Mouse (Mus musculus) lung, postnatal 10 days (tissue): ENCODE data around the gene Dnajc11.
A peak's percentile ranks its signal among the peaks of the same experiment; 100 is the strongest.

Experiments
- DNase-seq: peaks from one replicate; pipeline ENCODE4 v3.0.0; 2021

The Dnajc11 gene

DNA sequence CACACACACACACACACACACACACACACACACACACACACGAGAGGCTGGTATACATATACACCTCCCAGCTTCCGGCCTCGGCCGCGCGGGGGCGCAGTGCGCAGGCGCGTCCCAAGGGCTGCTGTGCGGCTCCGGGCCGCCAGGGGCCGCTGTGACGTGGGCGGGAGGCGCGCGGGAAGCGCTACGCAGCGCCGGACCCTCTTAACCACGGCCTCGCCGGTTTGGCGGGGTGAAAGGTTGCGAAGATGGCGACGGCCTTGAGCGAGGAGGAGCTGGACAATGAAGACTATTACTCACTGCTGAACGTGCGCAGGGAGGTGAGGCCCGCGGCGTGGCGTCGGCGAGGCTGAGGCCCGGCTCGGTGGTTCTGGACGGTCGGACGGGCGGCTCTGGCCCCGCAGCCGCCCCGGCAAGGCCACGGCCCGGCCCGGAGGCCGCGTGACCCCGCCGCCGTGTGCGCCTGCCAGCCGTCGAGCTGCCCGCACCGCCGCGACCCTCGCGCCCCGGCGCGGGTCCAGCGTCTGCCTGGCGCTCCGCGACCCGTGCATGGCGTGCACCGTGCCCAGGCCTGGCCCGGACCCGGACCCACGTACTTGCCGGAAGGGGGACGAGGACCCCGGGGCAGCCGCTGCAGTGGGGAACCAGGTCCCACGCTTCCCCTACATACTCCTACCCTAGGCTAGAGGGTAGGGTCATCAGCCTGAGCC is at the start of gene Dnajc11:
Gene Dnajc11 (plus strand): TSS at position 187 of the 710 bp plus-strand sequence.
- DNase-seq, result peak; percentile 94

DNA sequence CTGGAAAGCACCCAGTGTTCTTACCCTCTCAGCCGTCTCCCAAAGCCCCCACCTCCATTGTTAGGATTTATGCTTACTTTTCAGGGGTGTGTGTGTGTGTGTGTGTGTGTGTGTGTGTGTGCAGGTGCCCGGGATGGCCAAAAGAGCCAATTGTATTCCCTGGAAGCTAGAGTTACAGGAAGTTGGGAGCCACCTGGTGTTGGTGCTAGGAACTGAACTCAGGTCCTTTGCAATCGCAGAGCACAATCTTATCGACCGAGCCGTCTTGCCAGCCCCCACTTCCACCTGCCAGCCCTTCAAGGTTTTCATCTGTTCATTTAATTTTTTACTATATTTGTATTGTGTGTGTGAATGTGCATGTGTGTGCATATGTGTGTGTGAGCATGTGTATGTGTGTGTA is 40.2 kb upstream of the Dnajc11 start:
- peak; percentile 12 for DNase-seq

DNA sequence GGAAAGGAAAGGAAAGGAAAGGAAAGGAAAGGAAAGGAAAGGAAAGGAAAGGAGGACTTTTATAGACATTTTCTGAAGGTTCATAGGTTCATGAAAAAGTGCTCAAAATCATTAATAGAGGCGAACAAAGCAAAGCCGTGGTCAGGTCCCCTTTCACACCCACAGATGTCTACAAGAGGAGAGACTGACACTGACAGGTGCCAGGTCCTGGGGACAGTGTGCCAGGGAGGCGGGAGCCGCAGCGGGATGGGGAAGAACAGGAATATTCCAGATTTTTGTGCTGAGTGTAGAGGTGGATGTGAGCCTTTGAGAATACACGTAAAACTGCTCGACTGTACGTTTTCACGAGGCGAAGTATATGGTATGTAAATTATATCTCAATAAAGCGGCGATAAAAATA is 38.6 kb upstream of the Dnajc11 start:
- DNase-seq, result no peak

DNA sequence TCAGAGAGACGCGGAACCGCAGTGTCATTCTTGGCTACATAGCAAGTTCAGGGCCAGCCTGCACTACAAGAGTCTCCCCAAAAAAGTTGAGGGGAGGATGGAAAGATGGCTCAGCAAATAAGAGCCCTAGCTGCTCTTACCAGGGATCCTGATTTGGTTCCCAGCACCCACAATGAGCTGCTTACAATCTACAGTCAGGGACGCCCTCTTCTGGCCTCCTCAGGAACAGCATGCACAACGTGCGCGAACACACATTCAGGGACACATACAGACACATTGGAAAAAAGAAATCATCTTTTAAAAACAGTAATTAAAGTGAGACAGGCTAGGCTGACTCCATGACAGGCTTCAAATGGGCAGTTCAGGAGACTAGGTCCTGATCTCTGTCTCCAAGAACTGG is 37.9 kb upstream of the Dnajc11 start:
- no peak for DNase-seq

DNA sequence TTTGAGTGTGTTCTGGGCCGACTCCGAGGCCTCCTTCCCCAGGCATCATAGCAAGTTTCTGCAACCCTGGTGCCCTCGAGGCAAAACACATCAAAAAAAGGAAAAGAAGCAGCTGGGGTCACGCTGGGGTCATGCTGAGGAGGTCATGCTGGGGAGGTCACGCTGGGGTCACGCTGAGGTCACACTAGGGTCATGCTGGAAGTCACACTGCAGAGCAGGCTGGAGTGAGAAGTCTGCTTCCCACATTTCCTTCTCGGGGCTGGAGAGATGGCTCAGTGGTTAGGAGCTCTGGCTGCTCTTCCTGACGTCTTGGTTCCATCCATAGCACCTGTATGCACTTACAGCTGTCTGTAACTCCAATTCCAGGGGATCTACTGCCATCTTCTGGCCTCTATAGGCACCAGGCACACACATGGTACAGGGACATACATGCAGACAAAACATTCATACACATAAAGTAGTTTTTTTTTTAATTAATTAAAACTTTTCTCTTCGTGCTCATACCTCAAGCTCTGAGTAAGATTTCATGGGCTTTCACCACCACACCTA is 36.3 kb upstream of the Dnajc11 start:
- no peak for DNase-seq

DNA sequence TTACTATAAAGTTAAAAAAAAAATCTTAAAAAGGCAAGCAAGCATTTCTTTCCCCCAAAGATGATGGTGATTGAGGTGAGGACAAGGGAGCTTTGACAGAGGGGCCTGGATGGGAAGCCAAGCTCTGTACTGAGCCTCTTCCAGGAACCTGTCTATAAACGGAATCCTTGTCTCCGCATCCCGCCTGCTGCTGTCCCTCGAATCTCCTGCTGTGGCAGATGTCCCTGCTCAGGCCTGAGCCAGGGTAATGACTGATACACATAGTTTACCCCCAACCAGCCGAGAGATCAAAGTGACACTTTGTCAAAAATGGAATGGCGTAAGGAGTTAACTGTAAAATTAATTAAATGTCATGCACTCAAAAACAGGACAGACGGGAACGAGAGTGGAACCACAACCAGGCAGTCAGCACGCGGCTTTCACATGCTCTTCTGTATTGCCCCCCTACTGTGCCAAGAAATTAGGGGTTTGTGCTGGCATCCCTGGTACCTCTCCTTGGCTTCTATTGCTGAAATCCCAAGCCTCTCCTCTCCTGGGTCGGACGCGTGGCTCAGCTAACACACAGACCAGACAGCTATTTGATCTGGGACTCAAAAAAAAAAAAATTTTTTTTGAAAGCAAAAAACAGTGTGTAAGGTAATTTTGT is 34.8 kb upstream of the Dnajc11 start:
- peak; percentile 15 for DNase-seq

DNA sequence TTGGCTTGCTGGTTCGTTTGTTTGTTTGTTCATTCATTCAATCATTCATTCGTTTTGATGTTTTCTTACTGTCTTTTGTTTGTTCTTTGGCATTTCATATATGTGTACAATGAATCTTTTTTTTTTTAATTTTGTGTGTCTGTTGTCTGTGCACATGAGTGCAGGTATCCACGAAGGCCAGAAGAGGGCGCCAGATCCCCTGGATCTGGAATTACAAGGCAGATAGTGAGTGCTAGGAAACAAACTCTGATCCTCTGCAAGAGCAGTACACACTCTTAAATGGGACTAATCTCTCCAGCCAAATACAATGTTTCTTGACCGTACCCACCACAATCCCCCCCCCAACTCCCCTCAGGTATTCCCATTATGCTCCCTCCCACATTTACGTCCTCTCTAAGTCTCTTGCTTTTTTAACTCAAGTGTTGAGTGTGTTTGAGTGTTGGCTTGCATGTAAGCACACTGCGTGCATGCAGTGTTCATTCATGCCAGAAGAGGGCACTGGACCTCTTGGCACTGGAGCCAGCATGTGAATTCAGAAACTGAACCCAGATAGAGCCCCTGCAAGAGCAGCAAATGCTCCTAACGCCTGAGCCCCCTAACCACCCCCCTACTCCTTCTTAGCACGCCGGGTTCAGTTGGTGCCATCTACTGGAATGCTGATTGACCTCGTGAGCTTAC is 33.6 kb upstream of the Dnajc11 start:
- no peak for DNase-seq

DNA sequence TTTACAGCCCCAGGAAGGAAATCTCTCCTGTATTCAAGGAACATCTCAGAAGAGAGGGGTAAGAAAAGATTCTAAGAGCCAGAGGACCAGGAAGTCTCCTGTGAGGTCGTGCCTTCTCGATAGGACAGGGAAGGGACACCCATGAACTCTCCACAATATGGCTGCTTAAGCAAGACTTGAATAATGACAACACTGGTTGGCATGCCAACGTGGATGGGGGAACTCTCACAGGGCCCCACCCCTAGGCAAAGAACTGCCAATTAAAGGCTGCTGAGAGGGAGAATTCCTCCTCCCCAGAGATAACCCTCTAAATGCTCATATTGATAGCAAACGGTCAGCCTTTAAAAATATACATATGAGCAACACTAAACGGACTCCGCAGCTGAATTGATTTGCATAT is 32.8 kb upstream of the Dnajc11 start:
- no peak for DNase-seq

DNA sequence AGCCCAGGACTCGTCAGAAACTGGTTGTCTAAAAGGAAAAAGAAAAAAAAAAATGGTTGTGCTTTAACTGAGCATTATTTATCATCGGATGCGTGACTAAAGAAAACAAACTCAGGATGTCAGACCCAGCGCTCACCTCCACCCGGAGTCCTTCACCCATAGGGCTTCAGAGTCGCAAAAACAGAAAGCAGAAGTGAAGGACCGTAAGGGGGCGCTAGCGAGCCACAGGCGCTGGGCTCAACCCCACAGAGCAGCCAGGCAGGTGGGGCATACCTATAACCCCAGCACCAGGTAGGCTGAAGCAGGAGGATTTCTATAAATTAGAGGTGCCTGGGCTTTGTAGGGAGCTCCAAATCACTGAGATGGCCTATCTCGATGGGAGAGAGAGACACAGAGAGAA is 32.1 kb upstream of the Dnajc11 start:
- DNase-seq, result peak; percentile 16

DNA sequence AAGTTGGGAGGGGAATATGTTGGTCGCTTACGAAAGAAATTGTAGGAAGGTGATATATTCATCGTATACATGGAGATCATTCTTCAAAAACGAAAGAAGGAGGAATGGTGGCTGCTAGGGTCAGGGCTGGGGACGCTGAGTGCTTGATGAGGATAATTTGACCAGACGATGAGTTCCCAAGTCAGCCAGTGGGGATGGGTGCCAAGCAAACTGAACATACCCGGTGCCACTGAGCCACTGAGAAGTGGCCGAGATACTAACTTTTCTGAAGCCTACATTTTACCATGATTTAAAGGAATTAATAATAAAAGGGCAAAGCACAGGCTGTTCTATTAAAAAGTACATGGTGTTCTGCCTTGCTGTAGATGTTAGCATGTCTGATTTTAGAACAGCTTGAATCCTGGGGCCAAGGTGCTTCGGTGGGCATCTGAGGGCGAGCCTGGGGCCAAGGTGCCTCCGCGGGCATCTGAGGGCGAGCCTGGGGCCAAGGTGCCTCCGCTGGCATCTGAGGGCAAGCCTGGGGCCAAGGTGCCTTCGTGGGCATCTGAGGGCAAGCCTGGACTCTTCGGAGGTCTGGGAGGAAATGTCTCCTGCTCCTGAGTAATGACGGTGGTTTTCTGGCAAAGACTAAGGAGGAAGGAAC is 31.3 kb upstream of the Dnajc11 start:
- no peak for DNase-seq

DNA sequence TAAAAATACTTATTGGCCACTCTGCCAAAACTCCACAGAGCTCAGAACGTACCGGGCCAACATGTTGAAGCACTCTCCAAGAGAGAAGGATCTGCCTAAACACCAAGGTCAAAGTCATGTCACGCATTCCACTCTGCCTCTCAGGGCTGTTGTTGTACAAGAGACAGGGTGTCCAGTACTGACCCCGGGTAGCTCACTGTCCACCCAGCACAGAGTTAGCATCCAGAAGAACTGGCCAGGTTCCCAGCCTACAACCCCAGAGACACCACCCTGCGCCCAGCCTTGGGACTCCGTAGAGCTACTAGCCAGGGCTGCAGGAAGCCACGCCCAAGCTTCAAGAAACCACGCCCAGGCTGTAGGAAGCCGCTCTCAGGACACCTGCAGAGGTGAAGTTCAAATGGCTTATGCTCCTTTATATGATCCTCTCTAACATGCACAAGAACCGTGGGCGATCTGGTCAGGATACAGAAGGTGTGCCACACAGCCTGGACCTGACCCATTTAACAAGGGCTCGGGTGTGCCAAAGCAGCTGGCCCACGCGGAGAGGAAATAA is 30.7 kb upstream of the Dnajc11 start:
- DNase-seq, result peak; percentile 75

DNA sequence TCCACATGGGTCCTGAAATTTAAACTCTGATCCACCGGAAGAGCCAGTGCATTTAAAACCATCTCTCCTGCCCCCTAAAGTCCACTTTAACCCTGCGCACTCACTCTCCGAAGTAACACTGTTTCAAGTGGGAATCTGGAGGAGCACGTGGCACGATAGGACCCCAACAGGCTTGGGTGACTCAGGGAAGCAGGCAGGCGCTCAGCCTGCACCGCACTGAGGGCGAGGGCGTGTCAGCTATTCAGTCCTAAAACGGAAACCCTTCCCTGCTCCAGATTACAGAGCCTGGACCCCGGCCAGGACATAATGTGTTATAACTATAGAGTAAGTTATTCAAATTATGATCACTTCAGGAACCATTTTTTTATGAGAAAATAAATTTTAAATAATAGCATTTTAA is 29.4 kb upstream of the Dnajc11 start:
- peak; percentile 66 for DNase-seq

DNA sequence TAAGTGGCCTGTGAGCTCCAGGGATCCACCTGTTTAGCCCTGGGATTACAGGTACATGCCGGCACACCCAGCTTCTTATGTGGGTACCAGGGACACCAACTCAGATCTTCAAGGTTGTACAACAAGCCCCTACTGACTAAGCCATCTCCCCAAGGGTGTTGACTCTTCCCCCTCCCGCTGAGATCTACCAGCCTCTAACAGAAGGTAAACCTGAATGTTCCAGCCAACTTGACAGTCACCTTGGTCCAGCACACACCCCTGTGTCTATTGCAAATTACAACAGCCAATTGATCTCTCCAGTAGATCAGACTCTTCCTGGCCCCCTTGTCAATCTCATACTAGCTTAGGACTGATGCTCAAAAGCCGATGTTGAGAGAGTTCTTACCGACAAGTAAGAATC is 27.9 kb upstream of the Dnajc11 start:
- no peak for DNase-seq

DNA sequence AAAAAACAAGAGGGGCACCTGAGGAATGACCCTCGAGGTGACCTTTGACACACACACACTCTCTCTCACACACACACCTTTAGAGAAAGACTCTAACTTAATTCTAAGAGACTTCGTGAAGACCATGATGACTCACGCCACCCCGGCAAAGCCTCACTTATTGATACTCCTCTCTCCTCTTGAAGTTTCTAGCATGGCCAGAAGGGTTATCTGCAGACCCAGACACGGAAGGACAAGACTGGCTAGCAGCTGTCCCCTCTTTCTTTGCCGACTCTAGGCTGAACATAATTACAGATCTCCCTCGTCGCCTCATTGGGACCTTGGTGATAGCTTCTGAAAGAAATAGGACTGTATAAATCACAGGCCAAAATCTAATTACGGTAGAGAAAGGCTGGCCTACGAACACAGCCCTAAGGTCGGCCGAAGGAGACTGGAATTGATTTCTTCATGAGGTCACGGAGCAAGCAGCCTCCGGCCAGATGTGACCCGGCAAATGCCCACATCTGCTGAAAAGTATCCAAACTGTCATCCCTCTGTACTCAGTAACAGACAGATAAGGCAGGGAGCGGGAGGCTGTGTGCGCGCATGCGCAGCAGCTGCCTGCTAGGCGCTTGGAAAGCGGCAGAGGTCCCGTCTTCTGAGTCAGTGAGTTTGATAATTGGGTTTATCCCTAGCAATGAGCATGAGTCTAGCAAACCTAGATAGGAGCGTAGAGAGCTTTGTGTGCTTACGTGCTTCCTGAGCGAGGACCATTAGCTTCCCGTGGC is 25.7 kb upstream of the Dnajc11 start:
- DNase-seq, result no peak

DNA sequence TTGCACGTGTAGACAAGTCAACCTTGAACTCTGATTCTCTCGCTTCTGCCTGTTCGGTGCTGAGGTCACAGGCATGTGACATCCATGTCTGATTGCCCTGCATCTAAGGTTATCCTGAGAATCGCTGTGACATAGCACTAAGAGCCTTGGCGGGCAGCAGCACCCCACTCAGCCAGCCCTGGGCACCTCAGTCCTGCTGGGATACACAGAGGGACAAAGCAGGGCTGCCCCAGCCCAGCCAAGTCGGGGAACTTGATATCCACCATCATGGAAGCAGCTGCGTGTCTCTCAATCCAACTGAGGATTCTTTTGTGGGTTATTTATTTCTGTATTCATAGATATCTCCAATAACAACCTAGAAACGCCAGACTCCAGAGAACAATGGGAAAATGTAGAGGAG is 24.7 kb upstream of the Dnajc11 start:
- no peak for DNase-seq

DNA sequence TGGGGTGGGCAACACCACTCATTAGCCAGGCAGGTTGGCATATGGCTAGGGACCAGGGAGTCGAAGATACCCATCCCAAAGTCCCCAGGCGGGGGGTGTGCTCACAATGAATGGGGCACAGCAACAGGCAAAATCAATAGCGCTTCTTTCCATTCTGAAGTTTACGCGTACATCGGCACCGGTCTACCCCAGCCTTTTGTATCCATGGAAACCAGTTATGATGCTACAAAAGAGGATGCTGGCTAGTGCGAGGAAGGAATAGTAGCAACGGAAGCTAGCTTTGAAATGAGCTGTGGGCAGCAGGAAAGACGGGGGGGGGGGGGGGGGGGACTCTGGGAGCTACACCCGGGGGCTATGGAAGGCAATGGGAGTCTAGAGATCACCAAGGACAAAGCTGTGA is 17.2 kb upstream of the Dnajc11 start:
- DNase-seq, result no peak

DNA sequence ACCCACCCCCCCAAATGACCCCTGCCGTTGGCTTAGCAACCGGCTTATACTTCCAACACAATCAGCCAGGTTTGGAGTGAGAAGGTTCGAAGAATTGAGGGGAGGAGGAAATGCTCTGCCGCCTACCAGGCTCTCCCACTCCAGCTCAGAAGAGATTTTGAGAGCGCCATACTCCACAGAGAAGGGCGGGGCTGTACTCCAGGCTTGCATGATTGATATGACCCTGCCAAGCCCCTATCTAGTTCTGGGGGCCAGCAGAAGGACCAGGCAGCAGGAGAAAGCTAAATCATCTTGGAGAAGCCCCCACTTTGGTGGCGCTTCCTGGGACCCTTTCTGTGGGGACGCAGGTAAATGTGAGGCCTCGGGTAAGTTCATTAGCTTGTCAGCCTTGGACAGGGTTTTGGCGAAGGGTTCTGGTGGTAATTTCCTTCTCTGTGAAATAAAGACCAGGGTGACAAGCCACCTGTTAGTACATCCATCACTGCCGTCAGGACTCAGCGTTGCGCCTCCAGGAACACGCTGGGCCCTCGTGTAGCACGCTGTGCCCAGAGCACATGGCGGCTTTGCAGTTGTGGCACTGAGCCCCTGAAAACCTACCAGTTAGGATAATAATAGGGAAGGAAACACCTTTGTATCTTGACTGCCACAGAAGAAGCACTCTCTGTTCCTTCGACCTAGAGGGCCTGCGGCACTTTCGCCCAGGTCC is 14.2 kb upstream of the Dnajc11 start:
- DNase-seq, result no peak

DNA sequence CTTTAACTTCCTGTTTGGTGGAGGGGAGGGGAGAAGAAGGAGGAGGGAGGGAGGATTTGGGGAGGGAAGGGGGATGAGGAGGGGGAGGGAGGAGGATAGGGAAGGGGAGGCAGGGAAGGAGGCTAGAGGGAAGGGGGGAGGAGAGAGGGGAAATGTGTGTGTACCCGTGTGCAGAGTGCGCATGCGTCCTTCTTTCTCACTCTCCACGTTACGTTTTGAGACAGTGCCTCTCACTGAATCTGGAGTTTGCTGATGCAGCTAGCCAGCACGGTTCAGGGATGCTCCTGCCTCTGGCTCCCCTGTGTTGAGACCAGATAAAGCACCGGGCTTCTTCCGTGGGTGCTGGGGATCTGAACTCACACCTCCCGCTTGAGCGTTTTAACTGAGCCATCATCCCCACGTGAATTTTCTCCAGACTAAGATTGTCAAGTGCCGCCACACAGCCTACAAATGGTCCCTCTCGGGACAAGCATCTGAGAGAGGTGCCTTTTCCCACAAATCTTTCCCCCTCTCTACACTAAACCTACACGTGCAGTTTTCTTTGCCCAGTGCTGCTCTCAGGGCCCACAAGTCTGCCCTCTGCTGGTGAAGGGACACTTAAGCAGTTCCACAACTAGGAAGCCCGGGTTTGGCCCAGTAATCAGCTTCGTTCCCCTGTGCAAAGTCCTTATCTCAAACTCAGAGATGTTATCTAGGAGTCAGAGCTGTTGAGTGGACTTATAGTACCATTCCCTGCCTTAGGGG is 13.4 kb upstream of the Dnajc11 start:
- peak; percentile 73 for DNase-seq

DNA sequence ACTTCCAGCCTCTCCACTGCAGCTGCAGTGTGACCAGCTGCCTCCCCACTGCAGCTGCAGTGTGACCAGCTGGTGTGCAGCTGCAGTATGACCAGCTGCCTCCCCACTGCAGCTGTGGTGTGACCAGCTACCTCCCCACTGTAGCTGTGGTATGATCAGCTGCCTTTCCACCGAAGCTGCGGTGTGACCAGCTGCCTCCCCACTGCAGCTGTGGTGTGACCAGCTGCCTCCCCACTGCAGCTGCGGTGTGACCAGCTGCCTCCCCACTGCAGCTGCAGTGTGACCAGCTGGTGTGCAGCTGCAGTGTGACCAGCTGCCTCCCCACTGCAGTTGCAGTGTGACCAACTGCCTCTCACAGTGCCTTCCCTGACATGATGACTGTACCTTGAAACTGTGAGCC is 11.4 kb upstream of the Dnajc11 start:
- DNase-seq, result no peak

DNA sequence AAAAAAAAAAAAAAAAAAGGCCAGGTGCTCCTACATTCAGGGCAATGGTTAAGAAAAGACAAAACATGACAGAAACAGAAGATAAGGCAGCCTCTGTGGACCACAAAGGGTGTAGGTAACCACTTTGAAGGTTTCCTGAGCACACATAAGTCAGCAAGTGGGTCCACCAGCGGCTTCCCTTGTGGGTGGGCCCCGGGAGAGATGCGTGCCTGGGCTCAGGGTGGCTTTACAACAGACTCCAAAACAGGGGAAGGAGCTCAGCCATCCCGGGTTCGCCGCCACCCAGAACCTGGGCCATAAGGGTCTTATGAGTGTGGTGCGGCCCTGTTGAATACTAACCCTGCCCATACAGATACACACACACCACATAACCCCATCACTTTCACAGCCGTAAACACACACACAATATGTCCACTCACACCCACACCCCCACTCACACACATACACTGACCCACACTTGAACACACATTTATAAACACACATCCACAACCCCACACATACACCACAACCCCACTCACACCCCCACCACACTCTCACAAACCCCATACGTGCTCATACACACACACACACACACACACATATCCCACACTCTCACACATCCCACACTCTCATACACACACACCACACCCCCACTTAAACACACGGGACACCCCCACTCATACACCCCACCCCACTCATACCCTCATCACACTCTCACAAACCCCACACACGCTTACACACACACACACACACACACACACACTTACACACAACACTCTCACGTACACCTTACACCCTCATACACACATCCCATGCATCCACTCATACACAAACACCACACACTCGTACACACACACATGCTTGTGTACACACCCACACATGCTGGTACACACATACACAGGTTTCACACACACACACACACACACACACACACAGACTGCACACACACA is 651 bp upstream of the Dnajc11 start:
- DNase-seq, result no peak
